Mouse (Mus musculus) activated CD4-positive, CD25-positive, alpha-beta regulatory T cell, adult 9 weeks (primary cell): ENCODE measurements around the gene Gpat3. TPM values are rescaled to one million over a fixed set of nuclear protein-coding genes. Genes with fewer than 3 reads are reported as not detected.

Experiments
- polyA plus RNA-seq: library from polyadenylated mRNA; unstranded; fragments of 100-300 nt; shearing (Covaris generic); gene quantifications from one replicate; pipeline ENCODE4 v1.2.1, GENCODE M21; 2017

The Gpat3 gene
- polyA plus RNA-seq: 1.2 TPM

DNA sequence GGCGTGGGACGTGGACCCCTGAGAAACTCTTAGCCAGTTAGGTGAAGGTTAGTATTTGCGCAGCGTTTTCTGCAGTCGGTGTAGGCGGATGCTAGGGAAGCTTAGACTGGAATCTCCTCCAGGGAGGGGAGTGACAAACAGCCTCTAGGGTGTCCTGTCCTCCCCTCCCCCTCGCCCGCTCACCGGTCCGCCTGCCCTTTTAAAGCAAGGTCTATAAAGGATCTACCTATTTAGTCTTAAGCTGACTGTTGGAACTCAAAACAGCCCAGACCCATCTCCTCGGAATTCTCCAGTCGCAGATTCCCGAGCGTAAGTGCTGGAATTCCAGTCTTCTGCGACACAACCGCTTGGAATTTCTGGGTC is at the start of gene Gpat3:
Gpat3 (plus strand) TSS at position 229 of the 363 bp plus-strand sequence.

DNA sequence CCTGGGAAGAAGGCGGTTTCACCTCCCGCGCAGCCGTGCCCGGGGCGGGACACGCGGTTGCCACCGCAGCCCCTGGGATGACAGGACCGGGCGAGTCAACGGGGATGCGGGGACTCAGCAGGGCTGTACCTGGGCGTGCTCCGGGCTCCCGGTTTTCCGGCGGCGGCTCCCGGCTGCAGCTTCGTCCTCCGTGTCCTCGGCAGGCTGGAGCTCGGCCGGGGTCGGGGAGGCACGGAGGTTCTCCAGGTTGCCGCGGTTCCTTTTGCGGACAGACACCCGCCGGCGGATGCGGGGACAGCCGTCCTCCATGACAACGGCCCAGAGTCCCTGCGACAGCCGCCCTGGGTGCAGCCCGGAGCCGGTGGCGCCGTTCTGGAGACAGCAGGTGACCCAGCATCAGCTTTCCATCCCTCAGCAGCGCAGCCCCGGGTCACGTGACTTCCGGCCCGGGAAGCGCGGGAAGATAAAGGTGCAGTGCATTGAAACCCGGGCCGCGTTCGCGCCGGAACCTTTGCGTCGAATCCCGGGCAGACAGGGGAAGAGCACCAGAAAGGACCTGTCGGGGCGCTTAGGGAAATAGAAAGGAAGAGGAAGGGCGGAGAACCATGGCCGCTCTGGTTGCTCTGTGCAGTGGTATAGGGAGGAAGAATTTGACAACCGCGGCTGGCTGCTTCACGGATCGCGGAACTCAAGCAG is 47.2 kb upstream of the Gpat3 start, which contains the start of the genes Helq and Mrps18c:
Helq (minus strand) TSS at position 434 of the 696 bp plus-strand sequence.
Mrps18c (plus strand) TSS at position 463 of the 696 bp plus-strand sequence.

DNA sequence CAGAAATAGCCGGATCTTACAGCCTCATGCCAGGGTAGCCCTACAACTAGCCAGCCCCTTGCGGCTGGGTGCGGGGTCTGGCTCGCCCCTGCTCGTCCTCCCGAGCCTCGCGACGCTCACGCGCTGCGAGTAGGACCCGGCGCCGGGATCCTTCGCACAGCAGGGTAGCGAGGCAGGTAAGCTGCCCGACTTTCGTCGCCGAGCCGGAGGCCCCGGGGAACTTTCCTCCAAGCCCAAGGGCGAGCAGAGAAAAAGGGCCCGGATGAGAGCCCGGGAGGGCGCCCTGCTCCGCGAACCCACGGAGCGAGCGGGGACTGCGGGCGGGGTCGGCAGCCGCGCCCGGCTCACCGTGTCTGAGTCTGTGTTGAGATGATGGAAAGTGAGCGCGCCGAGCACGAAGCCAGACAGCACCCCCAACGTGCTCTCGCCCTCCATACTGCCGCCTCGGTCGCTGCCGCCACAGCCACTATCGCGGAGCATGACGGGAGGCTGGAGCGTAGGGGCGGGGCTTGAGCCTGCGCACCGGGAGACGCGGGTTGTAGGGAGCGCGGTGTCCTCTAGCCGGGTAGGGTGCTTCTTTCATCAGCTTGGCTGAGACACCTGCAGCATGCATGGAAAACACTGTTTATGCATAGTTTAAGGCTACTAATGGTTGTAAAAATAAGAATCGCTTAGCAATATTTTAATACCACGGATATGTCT is 24.9 kb upstream of the Gpat3 start, which contains the start of gene Abraxas1:
Abraxas1 (minus strand) TSS at position 483 of the 702 bp plus-strand sequence.

Other genes with a start within 250 kb of the Gpat3 start
- 5.3 TPM for gene Coq2, start 170.6 kb upstream of the Gpat3 start, polyA plus RNA-seq
- 1.1 TPM for gene Hpse, start 126.0 kb upstream of the Gpat3 start, polyA plus RNA-seq
- 26.9 TPM for gene Helq, start 47.1 kb upstream of the Gpat3 start, polyA plus RNA-seq
- 154 TPM for gene Mrps18c, start 47.1 kb upstream of the Gpat3 start, polyA plus RNA-seq
- gene Abraxas1, start 24.7 kb upstream of the Gpat3 start, polyA plus RNA-seq: 25.3 TPM